Mouse (Mus musculus): ENCODE results near the gene Selenoo.

DNA sequence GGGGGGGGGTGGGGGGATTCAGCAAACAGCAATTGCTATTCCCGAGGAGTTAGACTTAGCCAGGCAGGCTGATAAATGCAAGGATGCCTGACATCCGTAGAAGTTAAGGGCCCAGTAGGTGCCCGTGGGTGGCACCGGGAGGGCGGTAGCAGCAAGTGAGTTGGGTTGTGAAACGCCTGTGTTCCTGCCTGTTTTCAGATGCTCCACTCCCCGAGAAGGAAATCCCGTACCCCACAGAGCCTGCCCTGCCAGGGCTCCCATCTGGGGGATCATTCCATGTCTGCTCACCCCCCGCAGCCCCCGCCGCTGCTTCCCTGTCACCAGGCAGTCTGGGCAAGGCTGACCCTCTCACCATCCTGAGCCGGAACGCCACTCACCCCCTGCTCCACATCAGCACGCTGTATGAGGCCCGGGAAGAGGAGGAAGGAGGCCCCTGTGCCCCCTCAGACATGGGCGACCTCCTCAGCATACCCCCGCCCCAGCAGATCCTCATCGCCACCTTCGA, 19.5 kb upstream of the Selenoo start:
- TF ChIP-seq CTCF (IDR thresholded peaks at IDR 0.05; ENCODE audit: low read depth) (no peak), EP300 (IDR thresholded peaks at IDR 0.05; ENCODE audit: low read depth) (no peak)
